Mouse (Mus musculus): ENCODE data around the gene Vmn2r101. TPM values are rescaled to one million over a fixed set of nuclear protein-coding genes. Genes with fewer than 3 reads are reported as not detected.

Gene Vmn2r101
- polyA plus RNA-seq (2015; fragmentation: Nextera tagmentation; extraction: Ambion mirVana), result not detected in 2 replicates

DNA sequence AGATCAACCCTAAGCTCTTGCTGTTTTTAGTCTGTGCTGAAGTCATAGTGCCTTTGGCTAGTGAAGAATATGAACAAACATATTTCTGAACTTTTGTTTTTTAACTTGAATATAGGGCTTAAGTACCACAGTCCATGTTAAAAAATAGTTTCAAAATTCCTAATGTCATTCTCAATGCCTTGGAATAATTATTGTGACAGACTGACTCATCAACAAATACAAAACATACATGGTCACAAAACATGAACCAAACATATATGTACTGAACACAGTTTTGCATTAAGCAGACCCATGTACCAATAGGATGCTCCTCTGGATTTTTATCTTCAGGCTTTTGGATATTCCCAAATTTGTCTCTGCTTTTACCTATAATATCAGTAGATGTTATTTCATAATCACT is at the start of gene Vmn2r101:
TSS of gene Vmn2r101 (plus strand) at position 301 of the 400 bp plus-strand sequence.

GRCm38 (mm10) chr17:19660028-19660427 is 83.0 kb downstream of the Vmn2r101 start, which contains the start of gene Vmn2r102:
Gene Vmn2r102, plus strand, starts transcription at chr17:19660328.

Other genes with a start within 250 kb of the Vmn2r101 start
- gene Vmn2r99, start 215.3 kb upstream of the Vmn2r101 start, polyA plus RNA-seq (2015; fragmentation: Nextera tagmentation; extraction: Ambion mirVana), result not detected in 2 replicates
- gene Vmn2r100, start 72.5 kb upstream of the Vmn2r101 start, polyA plus RNA-seq (2015; fragmentation: Nextera tagmentation; extraction: Ambion mirVana), result not detected in 2 replicates
- gene Vmn2r102, start 83.1 kb downstream of the Vmn2r101 start, polyA plus RNA-seq (2015; fragmentation: Nextera tagmentation; extraction: Ambion mirVana), result not detected in 2 replicates
- gene Vmn2r103, start 196.1 kb downstream of the Vmn2r101 start, polyA plus RNA-seq (2015; fragmentation: Nextera tagmentation; extraction: Ambion mirVana), result not detected in 2 replicates

Data from urinary bladder, postnatal 0 days (tissue).